Mouse (Mus musculus) right cerebral cortex, postnatal 25 days (tissue): ENCODE results near the gene Syndig1l.
A peak's percentile ranks its signal among the peaks of the same experiment; 100 is the strongest.

Experiments
- DNase-seq: peaks from one replicate; pipeline ENCODE4 v3.0.0; 2022

The Syndig1l gene

GRCm38 (mm10) chr12:84698319-84699081 is at the start of gene Syndig1l:
TSS of gene Syndig1l (minus strand) at chr12:84698831.
- DNase-seq = peak; percentile 46

- no peak for DNase-seq
These were observed 49.5 kb upstream of the Syndig1l start for GRCm38 (mm10) chr12:84748134-84748533.

GRCm38 (mm10) chr12:84745700-84746099 is 47.1 kb upstream of the Syndig1l start:
- no peak for DNase-seq

GRCm38 (mm10) chr12:84743496-84743895 is 44.9 kb upstream of the Syndig1l start:
- DNase-seq = no peak

- no peak for DNase-seq
These were observed 34.7 kb upstream of the Syndig1l start for GRCm38 (mm10) chr12:84733366-84733765.

- no peak for DNase-seq
These were observed 29.8 kb upstream of the Syndig1l start for GRCm38 (mm10) chr12:84728421-84728820.

- DNase-seq = no peak
These were observed 28.8 kb upstream of the Syndig1l start for GRCm38 (mm10) chr12:84727434-84727833.

GRCm38 (mm10) chr12:84726986-84727385 is 28.4 kb upstream of the Syndig1l start:
- DNase-seq = no peak

GRCm38 (mm10) chr12:84726391-84726790 is 27.8 kb upstream of the Syndig1l start:
- no peak for DNase-seq

GRCm38 (mm10) chr12:84718462-84719244 is 20.0 kb upstream of the Syndig1l start:
- no peak for DNase-seq

- no peak for DNase-seq
These were observed 15.9 kb upstream of the Syndig1l start for GRCm38 (mm10) chr12:84714578-84714977.

GRCm38 (mm10) chr12:84709842-84710439 is 11.3 kb upstream of the Syndig1l start:
- DNase-seq = no peak

GRCm38 (mm10) chr12:84707804-84708203 is 9.2 kb upstream of the Syndig1l start:
- DNase-seq = no peak

- no peak for DNase-seq
These were observed 8.3 kb upstream of the Syndig1l start for GRCm38 (mm10) chr12:84706886-84707285.

GRCm38 (mm10) chr12:84702586-84702985 is 4.0 kb upstream of the Syndig1l start:
- DNase-seq = no peak

- DNase-seq = no peak
These were observed 6.5 kb downstream of the Syndig1l start for GRCm38 (mm10) chr12:84692141-84692540.

- no peak for DNase-seq
These were observed 7.3 kb downstream of the Syndig1l start for GRCm38 (mm10) chr12:84691347-84691746.

GRCm38 (mm10) chr12:84689051-84689450 is 9.6 kb downstream of the Syndig1l start:
- no peak for DNase-seq

- no peak for DNase-seq
These were observed 11.1 kb downstream of the Syndig1l start for GRCm38 (mm10) chr12:84687531-84687930.

GRCm38 (mm10) chr12:84686176-84686575 is 12.5 kb downstream of the Syndig1l start:
- DNase-seq = no peak

- no peak for DNase-seq
These were observed 14.1 kb downstream of the Syndig1l start for GRCm38 (mm10) chr12:84684569-84684968.

- DNase-seq = no peak
These were observed 22.6 kb downstream of the Syndig1l start for GRCm38 (mm10) chr12:84676011-84676410.

- DNase-seq = no peak
These were observed 23.7 kb downstream of the Syndig1l start for GRCm38 (mm10) chr12:84674666-84675526.
